Mouse (Mus musculus) ES-E14 (cell line): ENCODE measurements around the gene Ncam1. TPM values are rescaled to one million over a fixed set of nuclear protein-coding genes. Genes with fewer than 3 reads are reported as not detected.

ENCODE experiments used
- DNase-seq: peaks from one replicate; pipeline ENCODE4 v3.0.0-alpha.2; 2013; ENCODE audit warnings: low read depth, low spot score
- H3K27ac ChIP-seq: 2 replicates; pipeline ENCODE4 v1.5.1; 2012; ENCODE audit warnings: low read depth, mild to moderate bottlenecking, low read length, moderate library complexity, mixed read lengths; ENCODE audit not compliant: poor library complexity, insufficient read depth, severe bottlenecking
- H3K36me3 ChIP-seq: 2 replicates; pipeline ENCODE4 v1.6.1; 2012; ENCODE audit warnings: mild to moderate bottlenecking, low read length, moderate library complexity, mixed read lengths; ENCODE audit not compliant: control insufficient read depth, poor library complexity, insufficient read depth, severe bottlenecking
- H3K4me1 ChIP-seq, 2 experiments: fragments of 150-350 bp in 1 of 2; sonication (generic) in 1 of 2; 2 replicates each; pipeline ENCODE4 v1.6.1; 2012; ENCODE audit warnings: low read length in 2 of 2, mild to moderate bottlenecking in 1 of 2, mixed read lengths in 1 of 2; ENCODE audit not compliant: control insufficient read depth in 2 of 2, insufficient read depth in 2 of 2, poor library complexity in 1 of 2
- H3K4me3 ChIP-seq, 2 experiments: fragments of 150-350 bp in 1 of 2; sonication (generic) in 1 of 2; 2 replicates each; pipeline ENCODE4 v1.5.1; 2012; ENCODE audit warnings: low read length in 2 of 2, low read depth in 1 of 2, mild to moderate bottlenecking in 1 of 2, mixed read lengths in 1 of 2; ENCODE audit not compliant: insufficient read depth in 1 of 2, poor library complexity in 1 of 2, severe bottlenecking in 1 of 2
- H3K9ac ChIP-seq: 2 replicates; pipeline ENCODE4 v1.6.1; 2012; ENCODE audit warnings: low read depth, mild to moderate bottlenecking, low read length, mixed read lengths; ENCODE audit not compliant: poor library complexity, insufficient read depth, severe bottlenecking
- H3K9me3 ChIP-seq: fragments of 150-350 bp; sonication (generic); 2 replicates; pipeline ENCODE4 v1.6.1; 2012; ENCODE audit warnings: low read depth, mild to moderate bottlenecking, low read length; ENCODE audit not compliant: control insufficient read depth, insufficient read depth
- CHD2 ChIP-seq: IDR thresholded peaks from 2 replicates; pipeline ENCODE4 v1.6.1; 2014; ENCODE audit warnings: mild to moderate bottlenecking, low read depth, low read length, inconsistent platforms
- HCFC1 ChIP-seq: IDR thresholded peaks from 2 replicates; pipeline ENCODE4 v1.6.1; 2012; ENCODE audit warnings: low read length, inconsistent platforms, borderline replicate concordance; ENCODE audit not compliant: insufficient read depth
- MAFK ChIP-seq: IDR thresholded peaks from 2 replicates; pipeline ENCODE4 v1.6.1; 2014; ENCODE audit warnings: mild to moderate bottlenecking, low read depth, low read length, inconsistent platforms; ENCODE audit not compliant: insufficient read depth
- ZC3H11A ChIP-seq: IDR thresholded peaks from 2 replicates; pipeline ENCODE4 v1.6.1; 2012; ENCODE audit warnings: low read depth, mild to moderate bottlenecking, inconsistent platforms, low read length, borderline replicate concordance
- ZNF384 ChIP-seq: IDR thresholded peaks from 2 replicates; pipeline ENCODE4 v1.6.1; 2012; ENCODE audit warnings: low read depth, low read length, inconsistent platforms
- in situ Hi-C, 2 experiments: fragments of 600-800 bp; cut with MboI; formaldehyde crosslinking; loops; one replicate each; pipeline ENCODE4 v1.15.1; 2025; ENCODE audit warnings: low sequenced_read_pairs in 2 of 2, inconsistent platforms in 1 of 2; ENCODE audit not compliant: unreplicated experiment in 2 of 2
- total RNA-seq: library from RNA; depleted of rRNA; stranded (reverse); fragments of 300-350 nt; gene quantifications from 2 replicates; pipeline ENCODE4 v1.2.3, GENCODE M21; 2012

The Ncam1 gene
- total RNA-seq, 1 experiment, result 36.8 TPM

DNA sequence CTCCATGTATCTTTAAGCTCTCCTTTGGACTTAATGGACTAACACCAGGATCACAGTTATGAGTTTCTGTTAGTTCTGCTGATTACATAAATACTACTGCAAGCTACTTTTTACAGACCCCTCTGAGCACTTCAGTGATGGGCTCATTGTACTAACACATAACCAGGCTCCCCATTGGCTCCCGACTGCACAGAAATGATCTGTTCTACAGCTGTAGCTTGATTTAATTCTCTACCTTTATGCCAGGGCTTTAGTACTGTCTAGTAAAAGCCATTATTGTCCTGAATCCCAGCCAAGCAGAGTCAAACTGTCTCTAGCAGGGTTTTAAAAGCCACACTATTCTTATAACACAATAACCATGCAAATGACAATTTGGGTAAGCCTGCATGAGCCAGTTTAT lies 60.2 kb downstream of the Ncam1 start:
- H3K36me3 ChIP-seq, result no peaks in the 10 kb centered on the region
- no peak overlapping the region for H3K9ac ChIP-seq
- DNase-seq, result no peak
- H3K4me3 ChIP-seq, result no peak overlapping the region
- no peaks in the 10 kb centered on the region for H3K9me3 ChIP-seq
- no peaks in the 10 kb centered on the region for H3K4me1 ChIP-seq
- no peak overlapping the region for H3K27ac ChIP-seq
- TF ChIP-seq HCFC1 (no peak), ZC3H11A (no peak), CHD2 (no peak), ZNF384 (no peak), MAFK (no peak)
- in situ Hi-C loops, result no loop called here

DNA sequence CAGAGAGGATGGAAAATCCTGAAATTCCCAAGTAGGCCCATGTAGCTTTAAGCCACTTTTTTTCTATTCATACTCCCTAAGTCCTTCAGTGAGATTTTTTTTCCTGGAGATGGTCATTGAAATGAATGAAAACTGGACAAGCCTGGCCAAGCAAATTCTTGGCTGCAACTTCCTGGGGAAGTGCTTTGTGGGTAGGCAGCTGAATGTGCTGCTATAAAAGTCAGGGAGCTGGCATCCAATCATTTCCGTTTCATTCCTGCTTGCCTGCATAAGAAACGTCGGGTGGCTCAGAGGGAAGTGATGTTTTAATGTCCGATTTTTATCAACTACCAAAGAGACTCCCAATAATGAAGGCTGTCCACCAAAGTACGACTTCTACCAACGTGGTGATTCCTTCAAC lies 61.6 kb downstream of the Ncam1 start:
- no peak for TF ChIP-seq HCFC1
- TF ChIP-seq ZC3H11A, result no peak
- no peak for TF ChIP-seq MAFK
- no peak for TF ChIP-seq CHD2
- TF ChIP-seq ZNF384, result no peak
- Histone ChIP-seq H3K4me3 (no peak overlapping the region), H3K27ac (no peak overlapping the region), H3K9ac (no peak overlapping the region), H3K9me3 (no peaks in the 10 kb centered on the region), H3K4me1 (no peaks in the 10 kb centered on the region), H3K36me3 (no peaks in the 10 kb centered on the region)
- no peak for DNase-seq
- in situ Hi-C loops, result no loop called here

DNA sequence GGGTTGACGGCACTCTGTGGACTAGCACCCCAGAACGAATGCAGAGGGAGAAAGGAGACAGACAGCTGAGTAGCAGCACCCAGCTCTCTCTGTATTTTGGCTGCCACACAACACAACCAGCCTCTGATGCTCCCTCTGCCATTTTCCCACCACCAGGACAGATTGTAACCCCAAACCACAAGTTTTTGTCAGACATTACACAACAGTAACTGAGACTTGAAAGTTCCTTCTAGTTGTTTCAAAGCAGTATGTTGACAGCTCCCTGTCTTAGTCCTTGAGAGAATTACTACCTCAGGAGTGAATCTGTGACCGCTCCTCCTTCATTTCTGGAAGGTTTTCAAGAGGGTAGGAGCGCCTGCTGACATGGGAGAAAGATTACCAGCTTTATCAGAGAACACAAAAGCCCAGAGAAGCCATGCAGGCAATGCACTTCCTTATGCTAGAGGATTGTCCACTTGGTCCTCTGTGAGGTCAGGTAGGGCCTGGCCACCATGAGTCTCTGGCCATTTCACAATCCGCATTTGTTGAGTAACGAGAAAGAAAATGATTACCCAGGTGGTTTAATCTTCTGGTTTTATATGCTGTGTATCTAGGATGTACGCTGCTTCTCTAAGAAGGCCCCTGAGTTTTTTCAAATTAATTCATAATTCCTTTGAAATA lies 64.2 kb downstream of the Ncam1 start:
- no peaks in the 10 kb centered on the region for H3K36me3 ChIP-seq
- no peak overlapping the region for H3K9ac ChIP-seq
- TF ChIP-seq ZC3H11A (no peak), MAFK (no peak), CHD2 (no peak), ZNF384 (no peak), HCFC1 (no peak)
- H3K4me3 ChIP-seq, result no peak overlapping the region
- DNase-seq, result no peak
- no peaks in the 10 kb centered on the region for H3K9me3 ChIP-seq
- H3K4me1 ChIP-seq, result peaks cover 0 to 2% of the 10 kb centered on the region in 2 experiments; a peak in 1 of 4 replicates
- no peak overlapping the region for H3K27ac ChIP-seq
- in situ Hi-C loops, result no loop called here

DNA sequence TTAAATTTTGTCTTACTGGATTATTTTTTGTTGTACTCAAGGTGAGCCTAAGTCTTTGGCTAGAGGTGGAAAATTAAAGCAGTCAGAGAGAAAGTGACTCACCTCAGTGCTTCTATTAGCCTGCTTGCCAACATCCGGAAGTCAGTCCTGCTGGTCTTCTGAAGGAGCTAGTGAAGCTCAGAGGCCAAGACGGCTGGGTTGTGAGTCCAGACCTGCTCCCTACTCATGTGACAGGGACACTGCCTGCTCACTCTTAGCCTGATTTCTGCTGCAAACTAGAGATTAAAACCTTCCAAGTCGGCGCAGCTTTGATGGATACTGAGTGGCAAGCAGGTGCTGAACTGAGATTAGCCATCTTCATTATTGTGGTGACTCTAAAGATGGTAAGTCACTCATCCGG lies 65.0 kb downstream of the Ncam1 start:
- H3K36me3 ChIP-seq, result no peaks in the 10 kb centered on the region
- H3K9ac ChIP-seq, result no peak overlapping the region
- DNase-seq, result no peak
- H3K27ac ChIP-seq, result no peak overlapping the region
- no peak overlapping the region for H3K4me3 ChIP-seq
- H3K4me1 ChIP-seq, result peaks cover 4 to 5% of the 10 kb centered on the region in 2 experiments; a peak in 2 of 4 replicates
- no peaks in the 10 kb centered on the region for H3K9me3 ChIP-seq
- in situ Hi-C loops, result no loop called here
- TF ChIP-seq ZC3H11A, result no peak
- TF ChIP-seq ZNF384, result no peak

DNA sequence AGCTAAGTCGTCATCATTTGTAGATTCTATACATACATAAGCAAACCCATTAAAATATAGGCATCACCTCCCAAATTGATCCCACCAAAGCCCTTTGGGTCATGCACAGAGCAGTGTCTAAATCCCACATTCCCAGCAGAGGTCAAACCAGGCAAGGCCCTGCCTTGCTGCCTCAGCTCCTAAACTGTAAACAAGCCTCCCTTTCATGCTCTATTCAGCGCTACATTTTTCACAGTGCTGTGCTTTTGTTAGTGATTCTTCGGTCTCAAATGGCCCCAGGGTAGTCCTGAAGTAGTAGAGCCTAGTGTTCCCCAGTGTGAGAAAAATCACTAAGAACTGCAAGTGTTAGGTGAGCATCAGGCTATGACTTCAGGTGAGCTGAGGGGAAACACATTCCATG lies 69.2 kb downstream of the Ncam1 start:
- Histone ChIP-seq H3K4me1 (peaks cover 8 to 9% of the 10 kb centered on the region in 2 experiments; a peak in 3 of 4 replicates), H3K36me3 (no peaks in the 10 kb centered on the region), H3K9me3 (no peaks in the 10 kb centered on the region), H3K4me3 (no peak overlapping the region), H3K27ac (no peak overlapping the region), H3K9ac (no peak overlapping the region)
- in situ Hi-C loops, result no loop called here
- no peak for DNase-seq
- TF ChIP-seq ZNF384, result no peak
- no peak for TF ChIP-seq ZC3H11A
- TF ChIP-seq CHD2, result no peak
- TF ChIP-seq HCFC1, result no peak
- no peak for TF ChIP-seq MAFK
